Mouse (Mus musculus) 3134 (cell line): ENCODE data around the gene Szrd1.

ENCODE experiments used
- DNase-seq: peaks from one replicate; pipeline ENCODE4 v3.0.0-alpha.2; 2011; ENCODE audit warnings: low spot score; ENCODE audit not compliant: insufficient read length; ENCODE audit errors: extremely low read depth

The Szrd1 gene

DNA sequence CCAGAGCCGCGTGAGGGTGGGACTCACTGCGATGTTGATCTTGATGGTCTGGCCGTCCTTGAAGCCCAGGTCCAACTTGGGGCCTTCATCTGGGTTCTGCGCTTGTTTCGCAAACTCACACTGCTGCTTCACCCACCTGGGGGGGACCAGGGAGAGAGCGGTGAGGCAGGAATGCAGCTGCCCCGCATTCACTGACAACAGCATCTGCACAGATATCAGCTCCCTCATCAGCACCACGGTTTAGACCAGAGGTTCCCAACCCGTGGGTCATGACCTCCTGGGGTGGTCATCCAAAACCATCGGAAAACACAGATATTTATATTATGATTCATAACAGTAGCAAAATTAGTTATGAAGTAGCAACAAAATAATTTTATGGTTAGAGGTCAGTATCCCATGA lies 67.1 kb downstream of the Szrd1 start:
- DNase-seq = no peak

DNA sequence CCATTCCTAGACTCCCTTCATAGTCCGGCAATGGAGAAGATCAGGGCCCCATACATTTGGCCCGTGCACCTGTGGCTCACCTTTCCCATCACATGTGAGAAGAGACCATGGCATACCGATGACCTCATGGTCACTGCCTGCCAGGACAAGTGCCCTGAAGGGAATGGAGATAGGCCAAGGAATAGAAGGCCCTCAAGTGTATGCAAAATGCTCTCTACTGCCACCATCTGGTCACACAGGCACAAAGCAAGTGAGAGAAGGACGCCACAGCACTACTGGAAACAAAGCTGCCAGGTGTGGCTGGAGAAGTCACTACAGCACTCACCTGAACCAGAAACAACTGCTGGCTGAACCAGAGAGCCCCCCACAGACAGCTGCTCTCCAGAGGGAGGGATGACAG lies 69.8 kb downstream of the Szrd1 start:
- DNase-seq = no peak

DNA sequence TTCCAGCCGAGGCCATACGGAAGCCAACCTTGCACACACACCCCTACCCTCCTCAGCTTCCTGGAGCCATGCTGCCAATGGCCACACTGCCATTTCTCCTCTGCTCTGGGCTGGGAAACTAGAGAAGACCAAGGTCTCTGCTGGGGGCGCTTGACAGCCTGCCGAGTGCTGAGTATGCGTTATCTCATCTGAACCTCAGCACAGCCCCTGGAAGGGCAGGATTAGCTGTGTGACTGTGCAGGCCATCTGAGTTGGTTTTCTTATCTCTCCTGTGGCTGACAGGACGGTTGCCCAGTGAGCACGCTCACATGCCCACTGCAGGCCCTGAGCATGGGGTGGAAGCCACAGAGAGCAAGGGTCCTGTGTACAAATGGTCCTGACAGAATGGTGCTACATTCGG lies 70.9 kb downstream of the Szrd1 start:
- no peak for DNase-seq

DNA sequence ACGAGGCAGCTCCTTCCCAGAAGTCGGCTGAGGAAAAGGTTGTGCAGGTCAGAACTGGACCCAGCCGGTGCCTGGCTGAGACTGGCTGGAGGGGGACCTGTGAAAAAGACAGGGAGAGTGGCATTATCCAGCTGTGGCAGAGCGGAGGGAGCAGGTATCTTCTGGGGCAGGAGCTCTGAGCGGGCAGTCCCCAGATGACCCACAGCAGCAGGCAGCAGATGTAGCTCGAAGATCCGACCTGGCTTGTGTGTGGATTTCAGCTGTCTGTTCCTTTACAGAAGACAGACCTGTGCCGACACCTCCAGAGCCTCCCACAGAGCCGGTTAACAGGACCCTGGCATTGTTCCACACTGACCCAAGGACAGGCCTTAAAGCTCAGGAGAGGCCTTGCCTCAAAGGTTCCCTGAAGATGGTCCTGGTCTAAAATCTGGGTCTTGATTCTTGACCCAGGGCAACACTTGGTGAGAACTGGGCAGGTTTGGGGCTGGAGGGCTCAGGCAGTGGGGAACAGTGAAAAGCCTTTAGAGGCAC lies 72.0 kb downstream of the Szrd1 start:
- DNase-seq = no peak

DNA sequence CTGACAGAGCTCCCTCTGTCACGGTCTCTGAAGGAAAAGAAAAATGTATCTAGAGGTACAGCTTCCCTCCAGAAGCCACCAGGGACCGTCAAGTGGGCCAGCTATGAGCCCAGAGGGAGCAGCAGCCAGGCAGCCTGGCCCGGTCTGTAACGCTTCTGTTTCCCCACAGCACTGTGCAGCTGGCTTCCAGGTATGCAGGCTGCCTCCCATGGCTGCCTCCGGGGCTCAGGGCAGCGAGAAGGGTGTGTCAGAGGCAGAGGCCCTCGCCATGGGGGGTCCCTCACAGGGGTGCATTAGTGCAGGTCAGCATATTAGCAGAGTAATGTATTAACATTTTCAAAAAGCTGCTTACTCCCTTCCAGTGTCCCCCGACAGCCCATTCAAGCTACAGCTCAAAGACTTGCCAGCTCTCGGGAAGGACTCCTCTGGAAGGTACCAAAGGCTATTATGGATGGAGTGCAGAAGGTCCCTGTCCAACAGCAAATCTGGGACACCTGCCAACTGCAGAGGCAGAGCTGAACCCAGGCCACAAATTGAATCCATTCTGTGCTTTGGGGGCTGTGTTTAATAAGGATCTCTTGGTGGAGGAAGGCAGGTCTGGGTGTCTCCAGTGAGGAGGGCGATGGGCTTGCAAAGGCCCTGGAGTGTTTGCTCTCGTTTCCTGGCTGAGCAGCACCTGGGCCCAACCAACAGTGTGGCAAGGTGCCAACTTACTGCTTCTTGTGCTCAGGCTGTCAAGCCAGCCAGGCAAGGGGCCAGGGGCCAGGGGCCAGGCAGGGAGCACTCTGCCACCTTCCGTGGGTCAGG lies 72.7 kb downstream of the Szrd1 start:
- DNase-seq = no peak

DNA sequence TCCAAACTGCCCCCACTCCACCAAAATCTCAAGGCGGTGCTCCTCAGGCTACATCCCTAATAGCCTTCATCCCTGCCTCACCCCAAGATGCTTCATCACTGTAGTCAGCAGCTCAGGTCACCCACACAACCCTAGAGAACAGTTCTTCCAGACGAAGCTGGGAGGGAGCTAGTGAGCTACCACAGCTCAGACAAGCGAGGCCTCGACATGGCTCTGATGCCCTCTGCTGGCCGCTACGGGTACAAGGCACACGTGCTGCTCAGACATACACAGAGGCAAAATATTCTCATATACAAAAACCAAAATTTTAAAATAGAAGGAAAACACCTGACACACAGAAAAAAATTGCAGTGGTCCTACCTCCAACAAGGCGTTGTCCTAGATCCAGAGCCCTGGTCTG lies 74.5 kb downstream of the Szrd1 start:
- peak; percentile 57 for DNase-seq

DNA sequence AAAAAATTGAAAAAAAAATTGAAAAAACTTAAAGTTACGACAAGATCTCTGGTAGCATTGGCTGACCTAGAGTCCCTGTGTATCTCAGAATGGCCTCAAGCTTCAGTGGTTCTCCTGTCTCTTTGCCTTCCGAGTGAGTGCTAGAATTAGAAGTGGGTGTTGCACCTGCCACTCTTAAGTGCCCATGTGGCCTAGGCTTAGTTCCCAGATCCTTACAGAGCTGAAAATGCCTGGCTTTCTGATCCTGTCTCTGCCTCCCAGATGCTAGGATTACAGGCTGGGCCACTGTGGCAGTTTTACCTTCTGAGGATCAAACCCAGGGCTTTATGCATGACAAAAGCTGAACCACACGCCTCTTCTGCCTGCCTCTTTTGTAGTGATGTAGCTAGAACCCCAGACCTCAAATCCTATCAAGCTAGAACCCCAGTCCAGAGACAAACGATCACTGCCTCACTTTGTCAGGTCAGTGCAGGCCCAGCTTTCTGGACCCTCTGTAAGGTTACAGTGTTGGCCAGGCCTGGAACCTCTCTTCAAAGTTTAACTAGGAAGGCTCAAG lies 75.4 kb downstream of the Szrd1 start:
- DNase-seq = no peak
